Mouse (Mus musculus) thymus, adult 2 months (tissue): Measurements from ENCODE around the gene Tagln2. TPM values are rescaled to one million over a fixed set of nuclear protein-coding genes. Genes with fewer than 3 reads are reported as not detected.

Source experiments
- DNase-seq: peaks from one replicate; pipeline ENCODE4 v3.0.0; 2021
- H3K27ac ChIP-seq: fragments of 200-500 bp; 2 replicates; pipeline ENCODE4 v1.5.1; 2012; ENCODE audit warnings: low read length, control low read depth; ENCODE audit not compliant: control insufficient read depth, insufficient read depth
- H3K27me3 ChIP-seq: fragments of 200-500 bp; 2 replicates; pipeline ENCODE4 v1.6.1; 2012; ENCODE audit warnings: mild to moderate bottlenecking, low read length, moderate library complexity, mixed read lengths; ENCODE audit not compliant: control insufficient read depth, insufficient read depth
- H3K36me3 ChIP-seq: fragments of 200-500 bp; 2 replicates; pipeline ENCODE4 v1.6.1; 2012; ENCODE audit warnings: mild to moderate bottlenecking, low read length, moderate library complexity; ENCODE audit not compliant: control insufficient read depth, insufficient read depth
- H3K4me1 ChIP-seq: fragments of 200-500 bp; replicated peaks from 2 replicates; pipeline ENCODE4 v1.6.1; 2012; ENCODE audit warnings: low read length; ENCODE audit not compliant: control insufficient read depth, insufficient read depth
- H3K4me3 ChIP-seq: fragments of 200-500 bp; 2 replicates; pipeline ENCODE4 v1.5.1; 2012; ENCODE audit warnings: mild to moderate bottlenecking, low read length, control low read depth, moderate library complexity; ENCODE audit not compliant: control insufficient read depth, insufficient read depth
- CTCF ChIP-seq: fragments of 200-500 bp; IDR thresholded peaks from 2 replicates; pipeline ENCODE4 v1.5.1; 2012; ENCODE audit warnings: mild to moderate bottlenecking, control low read depth, low read length, moderate library complexity, borderline replicate concordance; ENCODE audit not compliant: control insufficient read depth, poor library complexity, insufficient read depth; ENCODE audit errors: extremely low read depth
- POLR2A ChIP-seq: fragments of 200-500 bp; IDR thresholded peaks from 2 replicates; pipeline ENCODE4 v1.6.1; 2012; ENCODE audit warnings: mild to moderate bottlenecking, low read length, control low read depth, moderate library complexity; ENCODE audit not compliant: control insufficient read depth, poor library complexity, insufficient read depth; ENCODE audit errors: extremely low read depth
- WGBS: fragments of 180-500 bp; shearing (Covaris S2); methylation state at CpG from one replicate; pipeline ENCODE4 v1.1.7; 2018; 5-methylcytosine and 5-hydroxymethylcytosine counted together
- polyA plus RNA-seq: library from polyadenylated mRNA; depleted of rRNA; stranded (reverse); fragments of >200 nt; gene quantifications from 2 replicates; pipeline ENCODE4 v1.2.3, GENCODE M21; 2012

The Tagln2 gene
- polyA plus RNA-seq, 1 experiment: 178 TPM

DNA sequence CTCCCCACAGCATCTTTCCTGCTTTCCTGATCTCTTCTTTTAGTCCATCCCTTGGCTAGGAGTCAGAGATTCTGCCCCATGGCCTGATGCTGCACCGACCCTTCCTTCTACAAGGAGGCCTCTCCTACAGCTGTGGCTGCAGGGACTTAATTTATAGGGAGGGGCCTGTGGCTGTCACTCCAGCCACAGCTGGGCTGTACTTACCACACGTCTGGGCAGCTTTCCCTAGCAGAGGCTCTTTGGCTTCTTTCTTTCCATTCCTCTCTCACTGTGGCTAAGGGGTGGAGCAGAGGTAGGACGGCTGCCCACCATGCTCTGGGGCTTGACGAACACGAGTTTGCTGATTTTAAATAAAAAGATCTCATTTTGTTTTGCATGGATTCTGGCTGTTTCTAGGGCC is 7.2 kb downstream of the Tagln2 start:
- H3K27ac ChIP-seq: no peak overlapping the region
- H3K4me1 ChIP-seq: peaks cover 17% of the 10 kb centered on the region

DNA sequence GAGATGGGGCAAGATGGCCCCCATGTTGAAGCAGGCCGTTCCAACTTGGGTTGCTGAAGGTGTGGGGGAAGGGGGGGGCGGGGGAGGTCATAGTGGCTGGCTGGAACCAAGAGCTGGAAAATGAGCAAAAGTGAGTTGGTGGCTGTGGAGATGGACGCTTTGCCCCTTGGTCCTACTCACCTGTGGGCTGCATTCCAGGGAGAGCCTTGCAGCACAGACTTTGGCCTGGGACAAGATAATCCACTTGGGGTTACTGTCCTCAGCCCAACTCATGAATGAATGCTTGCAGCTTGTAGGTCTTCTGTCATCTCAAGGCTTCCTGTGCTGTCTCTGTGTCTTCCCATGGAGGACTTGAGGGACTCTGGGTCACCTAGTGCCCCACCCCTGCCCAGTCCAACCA is 7.9 kb downstream of the Tagln2 start:
- Histone ChIP-seq H3K4me3 (no peak overlapping the region), H3K27ac (no peak overlapping the region), H3K27me3 (no peaks in the 10 kb centered on the region), H3K36me3 (peaks cover 7% of the 10 kb centered on the region), H3K4me1 (peaks cover 14% of the 10 kb centered on the region)
- TF ChIP-seq POLR2A: no peak
- TF ChIP-seq CTCF: no peak
- no peak for DNase-seq
- 93% methylated on average over 3 of the region's 3 CpGs for WGBS

More for the DNA sequence above, 7.2 kb downstream of the Tagln2 start:
- no peak overlapping the region for H3K4me3 ChIP-seq
- WGBS: 55% methylated on average over 5 of the region's 5 CpGs
- H3K36me3 ChIP-seq: peaks cover 7% of the 10 kb centered on the region
- no peak for TF ChIP-seq POLR2A
- TF ChIP-seq CTCF: no peak
- H3K27me3 ChIP-seq: no peaks in the 10 kb centered on the region
- no peak for DNase-seq

DNA sequence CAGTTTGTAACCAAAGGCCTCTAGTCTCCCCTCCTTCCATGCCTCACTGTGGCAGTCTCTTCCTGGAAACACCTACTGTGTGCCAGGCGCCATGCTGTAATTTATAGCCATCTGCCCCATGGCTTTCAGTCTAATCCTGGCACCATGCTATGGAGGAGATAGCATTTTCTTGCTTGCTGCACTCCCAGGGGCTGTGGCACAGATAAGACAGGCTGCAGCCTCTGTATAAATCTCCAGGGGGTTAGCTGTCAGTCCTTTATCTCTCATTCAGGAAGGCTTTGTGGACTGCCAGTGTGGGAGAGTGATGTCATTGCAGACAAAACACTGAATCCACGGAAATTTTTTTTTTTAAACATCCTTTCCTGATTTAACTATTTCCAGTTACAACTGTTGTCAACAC is 8.3 kb downstream of the Tagln2 start:
- Histone ChIP-seq H3K4me3 (no peak overlapping the region), H3K36me3 (peaks cover 7% of the 10 kb centered on the region), H3K27me3 (no peaks in the 10 kb centered on the region), H3K4me1 (peaks cover 13% of the 10 kb centered on the region), H3K27ac (no peak overlapping the region)
- TF ChIP-seq POLR2A (no peak), CTCF (no peak)
- 89% methylated on average over 2 of the region's 2 CpGs for WGBS
- DNase-seq: no peak

DNA sequence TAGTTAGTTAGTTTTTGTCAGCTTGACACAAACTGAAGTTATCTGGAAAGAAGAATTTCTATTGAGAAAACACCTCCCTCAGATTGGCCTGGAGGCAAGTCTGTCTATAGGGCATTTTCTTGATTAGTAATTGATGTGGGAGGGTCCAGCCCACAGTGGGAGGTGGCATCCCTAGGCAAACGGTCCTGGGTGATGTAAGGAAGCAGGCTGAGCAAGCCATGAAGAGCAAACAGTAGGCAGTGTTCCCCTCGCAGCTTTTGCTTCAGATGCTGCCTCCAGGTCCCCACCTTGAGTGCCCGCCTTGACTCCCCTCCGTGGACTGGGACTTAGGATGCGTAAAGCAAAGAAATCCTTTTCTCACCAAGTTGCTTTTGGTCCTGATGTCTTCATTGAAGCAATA is 9.4 kb downstream of the Tagln2 start:
- H3K4me3 ChIP-seq: no peak overlapping the region
- H3K36me3 ChIP-seq: peaks cover 7% of the 10 kb centered on the region
- no peak for TF ChIP-seq CTCF
- TF ChIP-seq POLR2A: no peak
- DNase-seq: no peak
- H3K27me3 ChIP-seq: no peaks in the 10 kb centered on the region
- 93% methylated on average over 5 of the region's 5 CpGs for WGBS
- peaks cover 22% of the 10 kb centered on the region for H3K4me1 ChIP-seq
- H3K27ac ChIP-seq: no peak overlapping the region

DNA sequence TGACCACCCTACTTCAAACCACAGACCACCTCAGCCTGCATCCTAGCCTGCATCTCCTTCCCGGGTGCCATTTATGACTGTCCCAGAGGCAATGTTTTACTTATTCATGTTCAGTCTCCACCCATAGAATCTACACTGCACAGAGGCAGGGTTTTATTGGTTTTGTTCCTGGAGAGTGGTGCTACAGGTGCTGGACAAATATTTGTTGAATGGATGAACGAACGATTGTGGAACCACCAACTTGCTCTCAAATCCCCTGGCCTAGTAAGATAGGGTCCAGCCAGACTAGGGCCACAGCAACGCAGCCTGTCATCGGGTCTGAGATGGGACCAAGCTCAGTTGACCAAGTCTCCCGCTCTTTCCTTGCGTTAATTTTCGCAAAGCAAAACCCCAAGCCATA is 10.1 kb downstream of the Tagln2 start:
- WGBS: 69% methylated on average over 8 of the region's 8 CpGs

DNA sequence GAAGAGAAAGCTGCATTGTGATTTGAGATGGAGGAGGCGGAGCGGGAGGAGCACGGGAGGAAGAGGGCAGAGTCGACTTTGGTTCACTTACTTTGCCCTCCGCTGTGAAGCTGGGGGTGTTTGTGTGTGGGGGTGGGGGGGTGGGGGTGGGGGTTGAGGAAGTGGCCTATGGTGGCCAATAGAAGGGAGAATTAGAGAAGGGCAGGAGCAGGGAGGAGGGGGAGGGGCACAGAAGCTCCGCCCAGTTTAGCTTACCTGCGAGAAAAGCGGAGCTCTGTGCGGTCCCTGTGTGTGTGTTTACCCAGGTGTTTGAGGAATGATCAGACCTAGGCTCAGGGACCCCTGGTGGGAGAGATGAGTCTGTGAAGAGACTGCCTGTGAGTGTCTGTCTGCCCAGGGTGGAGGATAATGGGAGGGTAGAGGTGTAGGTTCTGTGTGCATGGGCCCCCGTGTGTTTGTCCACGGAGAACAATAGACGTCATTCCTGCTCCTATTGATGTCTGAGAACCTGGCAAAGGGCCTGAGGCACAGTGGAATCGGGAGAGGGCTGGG is 10.7 kb downstream of the Tagln2 start:
- WGBS: 68% methylated on average over 13 of the region's 13 CpGs
- no peak overlapping the region for H3K4me3 ChIP-seq
- no peaks in the 10 kb centered on the region for H3K27me3 ChIP-seq
- H3K36me3 ChIP-seq: peaks cover 6% of the 10 kb centered on the region
- H3K27ac ChIP-seq: no peak overlapping the region
- TF ChIP-seq POLR2A (no peak), CTCF (no peak)
- peaks cover 30% of the 10 kb centered on the region for H3K4me1 ChIP-seq
- DNase-seq: no peak

More for the DNA sequence above, 10.1 kb downstream of the Tagln2 start:
- no peak for DNase-seq
- Histone ChIP-seq H3K4me1 (peaks cover 27% of the 10 kb centered on the region), H3K27me3 (no peaks in the 10 kb centered on the region), H3K36me3 (peaks cover 7% of the 10 kb centered on the region), H3K27ac (no peak overlapping the region), H3K4me3 (no peak overlapping the region)
- no peak for TF ChIP-seq POLR2A
- no peak for TF ChIP-seq CTCF

DNA sequence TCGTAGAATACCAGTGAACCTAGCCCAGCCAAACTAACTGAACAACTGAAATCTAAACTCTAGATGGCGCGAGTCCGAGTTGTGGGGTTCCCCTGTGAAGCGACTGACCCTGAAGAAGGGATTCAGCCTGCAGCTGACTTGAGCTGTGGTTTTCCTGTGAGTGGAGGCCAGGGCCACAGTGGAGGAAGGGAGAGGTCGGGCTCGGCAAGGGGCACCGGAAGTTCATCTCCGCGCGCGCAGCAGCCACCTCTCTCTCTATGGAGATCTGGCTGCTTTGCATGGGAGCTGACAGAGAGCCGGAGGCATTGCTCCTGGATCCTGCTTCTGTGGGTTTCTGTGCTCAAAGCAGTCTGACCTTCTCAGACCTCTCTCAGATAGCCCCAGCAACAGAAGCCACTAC is 13.1 kb downstream of the Tagln2 start:
- H3K4me3 ChIP-seq: peak overlapping the region; percentile 10
- TF ChIP-seq CTCF (no peak), POLR2A (no peak)
- H3K36me3 ChIP-seq: no peaks in the 10 kb centered on the region
- H3K4me1 ChIP-seq: peaks cover 32% of the 10 kb centered on the region
- 3% methylated on average over 13 of the region's 13 CpGs for WGBS
- DNase-seq: peak; percentile 78
- H3K27ac ChIP-seq: peak overlapping the region; percentile 78
- H3K27me3 ChIP-seq: no peaks in the 10 kb centered on the region
